Mouse (Mus musculus): ENCODE measurements around the gene Ccdc113. TPM values are rescaled to one million over a fixed set of nuclear protein-coding genes. Genes with fewer than 3 reads are reported as not detected.
A peak's percentile ranks its signal among the peaks of the same experiment; 100 is the strongest.

The Ccdc113 gene
- polyA plus RNA-seq, 1 experiment, result not detected

DNA sequence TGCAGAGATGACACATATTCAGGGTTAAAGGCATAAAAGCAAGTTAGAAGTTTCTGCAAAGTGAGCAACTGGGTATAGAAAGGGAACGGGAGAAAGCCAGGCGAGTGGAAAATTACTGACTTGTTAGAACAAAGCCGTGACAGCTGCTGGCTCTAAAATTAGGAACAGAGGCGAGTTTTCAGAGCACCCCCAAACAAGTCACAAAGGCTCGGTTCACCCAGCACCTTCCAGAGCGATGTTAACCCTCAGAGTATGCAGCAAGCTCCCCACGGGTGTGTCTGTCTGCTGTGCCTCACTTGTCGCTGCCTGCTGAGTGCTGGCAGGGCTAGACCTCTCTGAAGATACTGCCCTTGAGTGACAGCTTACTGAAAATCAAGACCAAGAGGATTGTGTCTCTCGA, 73.3 kb downstream of the Ccdc113 start:
- Histone ChIP-seq H3K79me2 (ENCODE audit: control insufficient read depth, insufficient read depth) (no peaks in the 10 kb centered on the region), H3K36me3 (ENCODE audit: control insufficient read depth, insufficient read depth) (no peaks in the 10 kb centered on the region), H3K27me3 (ENCODE audit: control insufficient read depth, insufficient read depth, insufficient read length) (no peaks in the 10 kb centered on the region), H3ac (ENCODE audit: control insufficient read depth, insufficient read length, low read depth) (no peak overlapping the region), H3K79me3 (ENCODE audit: low read depth) (no peaks in the 10 kb centered on the region), H3K4me3 (ENCODE audit: insufficient read depth, poor library complexity, severe bottlenecking) (no peak overlapping the region)
- peak; percentile 21 for TF ChIP-seq MYOD1 (IDR thresholded peaks at IDR 0.05; ENCODE audit: control insufficient read depth, insufficient read length, low read depth)
- no peak for TF ChIP-seq MYOG (IDR thresholded peaks at IDR 0.05; ENCODE audit: control insufficient read depth, extremely low read depth, insufficient read length)
- TF ChIP-seq USF1 (IDR thresholded peaks at IDR 0.05; ENCODE audit: low read depth), result no peak

Other genes starting within 250 kb of the Ccdc113 start
- under 0.01 TPM for gene Cngb1, start 227.5 kb upstream of the Ccdc113 start, polyA plus RNA-seq (2012; fragmentation: generic; extraction: Trizol)
- gene Tepp, start 223.5 kb upstream of the Ccdc113 start, polyA plus RNA-seq (2012; fragmentation: generic; extraction: Trizol), result not detected
- gene Zfp319, start 202.1 kb upstream of the Ccdc113 start, polyA plus RNA-seq (2012; fragmentation: generic; extraction: Trizol), result 5.7 TPM
- 38.1 TPM for gene Usb1, start 201.8 kb upstream of the Ccdc113 start, polyA plus RNA-seq (2012; fragmentation: generic; extraction: Trizol)
- 6.0 TPM for gene Mmp15, start 181.8 kb upstream of the Ccdc113 start, polyA plus RNA-seq (2012; fragmentation: generic; extraction: Trizol)
- gene Cfap20, start 99.2 kb upstream of the Ccdc113 start, polyA plus RNA-seq (2012; fragmentation: generic; extraction: Trizol), result 45.0 TPM
- gene Csnk2a2, start 44.0 kb upstream of the Ccdc113 start, polyA plus RNA-seq (2012; fragmentation: generic; extraction: Trizol), result 61.0 TPM
- gene Prss54, start 42.3 kb downstream of the Ccdc113 start, polyA plus RNA-seq (2012; fragmentation: generic; extraction: Trizol), result not detected
- gene Gins3, start 99.4 kb downstream of the Ccdc113 start, polyA plus RNA-seq (2012; fragmentation: generic; extraction: Trizol), result 8.3 TPM
- 43.3 TPM for gene Ndrg4, start 142.9 kb downstream of the Ccdc113 start, polyA plus RNA-seq (2012; fragmentation: generic; extraction: Trizol)
- 12.6 TPM for gene Setd6, start 181.8 kb downstream of the Ccdc113 start, polyA plus RNA-seq (2012; fragmentation: generic; extraction: Trizol)

Measured in C2C12 (cell line).